Mouse (Mus musculus) v-Abl transformed pro-B cells (cell line): ENCODE measurements around the gene Zfp503.

ENCODE experiments used
- in situ Hi-C, 2 experiments: fragments of 400-800 bp; cut with MboI; formaldehyde crosslinking; loops; one replicate each; pipeline ENCODE4 v1.15.1; 2025; ENCODE audit not compliant: unreplicated experiment in 2 of 2

The Zfp503 gene

DNA sequence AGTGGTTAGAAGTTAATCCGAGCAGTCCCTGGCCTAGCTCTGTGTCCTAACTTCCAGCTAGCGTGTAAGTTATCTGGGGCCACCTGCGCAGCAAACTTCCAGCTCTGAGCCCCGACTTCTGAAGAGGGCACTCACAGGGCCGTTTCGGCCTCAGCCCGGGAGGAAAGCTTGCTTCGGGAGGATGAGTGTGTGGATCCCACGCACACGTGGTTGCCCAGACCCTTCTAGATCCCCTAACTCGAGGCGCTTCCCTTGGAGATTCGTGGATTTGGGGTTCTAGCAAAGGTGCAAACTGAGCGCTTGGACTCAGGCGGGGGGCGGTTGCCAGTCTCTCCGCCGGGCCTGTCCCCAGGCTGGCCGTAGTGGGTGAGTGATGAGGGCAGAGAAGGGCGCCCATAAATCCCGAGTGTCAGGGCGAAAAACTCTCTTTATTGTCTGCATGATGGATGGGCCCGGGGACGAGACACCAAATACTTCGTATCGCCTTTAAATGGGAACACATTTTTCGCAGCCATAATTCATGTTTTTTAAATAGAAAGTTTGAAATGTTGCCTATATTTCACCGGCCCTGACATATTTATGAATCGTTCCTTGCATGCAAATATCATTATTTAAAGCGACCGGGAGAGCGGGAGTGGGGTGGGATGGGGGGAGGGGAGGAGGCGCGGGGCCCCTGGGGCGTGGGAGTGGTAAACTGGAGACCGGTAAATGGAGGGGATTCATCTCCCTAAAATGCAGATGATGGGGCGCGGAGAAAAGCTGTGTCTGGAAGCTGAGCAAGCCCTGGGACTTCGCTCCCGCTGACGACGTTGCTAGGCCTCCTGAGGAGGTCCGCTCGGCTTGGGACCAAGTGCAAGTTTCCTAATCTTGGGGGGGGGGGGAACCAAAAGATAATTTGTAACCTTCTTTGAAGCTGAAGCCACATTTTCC is 4.9 kb upstream of the Zfp503 start:
- in situ Hi-C loops = no loop called here

DNA sequence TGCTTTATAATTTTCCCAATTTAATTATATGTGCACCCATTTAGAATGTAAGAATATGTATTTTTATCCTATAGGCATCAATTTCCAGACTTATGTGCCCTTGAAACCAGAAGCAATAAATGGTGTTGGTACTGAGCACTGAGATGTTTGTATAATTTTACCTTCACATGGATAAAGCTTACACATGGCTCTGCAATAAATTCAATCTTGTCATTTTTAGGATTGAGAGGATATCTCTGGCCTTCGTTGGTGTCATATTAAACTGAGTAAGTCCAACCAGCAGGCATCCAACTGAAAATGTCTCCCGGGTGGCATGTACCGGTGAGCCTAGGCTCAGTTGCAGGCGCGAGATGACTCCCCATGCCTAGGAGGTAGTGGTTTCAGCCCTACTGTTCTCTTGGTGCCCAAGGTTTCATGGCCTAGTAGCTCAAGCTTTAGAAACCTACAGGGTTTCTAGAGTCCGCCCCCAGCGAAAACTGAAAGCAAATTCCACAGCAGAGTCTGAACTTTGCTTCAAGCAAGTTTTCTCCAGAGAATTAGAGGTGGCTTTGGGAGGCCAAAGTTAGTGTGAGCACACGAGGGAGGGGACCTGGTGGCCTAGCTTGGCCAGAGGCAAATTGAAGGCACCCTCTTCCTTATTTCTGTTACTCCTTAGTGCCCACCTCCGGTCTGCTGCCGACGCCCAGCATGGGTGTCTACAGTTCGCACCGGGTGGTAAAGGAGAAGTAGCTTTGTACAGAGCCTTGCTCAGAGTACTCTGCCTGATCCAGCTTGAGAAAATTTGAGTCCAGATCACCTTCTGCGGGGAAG is 4.1 kb upstream of the Zfp503 start:
- in situ Hi-C loops = no loop called here

DNA sequence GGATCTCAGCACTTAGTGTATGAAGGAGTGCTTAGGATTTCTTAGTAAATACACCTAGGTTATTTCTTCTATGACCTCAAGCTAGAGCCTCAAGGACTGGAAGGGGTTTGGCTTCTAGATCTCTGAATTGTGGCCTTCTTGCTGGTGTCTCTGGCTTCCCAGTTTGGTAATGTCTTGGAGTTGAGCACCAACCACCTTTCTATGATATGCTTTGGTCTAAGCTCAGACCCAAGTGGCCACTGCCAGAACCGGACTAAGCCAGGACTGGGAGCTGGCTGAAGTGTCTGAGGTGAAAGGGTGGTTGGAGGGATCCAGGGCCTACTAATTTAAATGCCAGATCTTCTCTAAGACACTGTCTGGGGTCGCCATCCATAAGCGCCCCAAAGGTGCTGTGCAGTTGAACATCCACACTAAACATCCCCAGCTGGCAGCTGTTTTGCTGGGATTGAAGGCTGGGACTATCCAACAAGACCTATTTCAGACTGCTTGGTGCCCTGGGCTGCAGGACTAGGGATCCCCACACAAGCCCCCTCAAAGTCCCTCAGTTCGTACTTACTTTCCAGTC is 3.0 kb upstream of the Zfp503 start:
- in situ Hi-C loops = no loop called here

DNA sequence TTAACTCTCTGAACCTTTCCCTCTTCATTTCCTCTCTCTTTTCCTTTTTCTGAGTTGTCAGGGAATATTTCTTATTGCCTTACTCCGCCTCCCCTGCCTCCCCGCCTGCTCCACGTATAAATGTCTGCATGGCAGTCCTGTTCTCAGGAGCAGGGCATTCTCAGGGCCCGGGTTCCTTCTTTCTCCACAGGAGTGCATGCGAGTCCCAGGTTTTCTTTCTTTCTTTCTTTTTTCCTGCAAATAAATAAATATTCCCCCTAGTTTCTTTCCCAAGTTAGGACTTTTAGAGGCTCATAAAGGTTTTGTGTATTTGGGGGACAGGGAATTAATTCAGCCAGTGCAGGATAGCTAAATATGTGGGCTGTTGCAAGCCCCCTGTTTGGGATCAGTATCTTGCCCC is 2.5 kb upstream of the Zfp503 start:
- in situ Hi-C loops = no loop called here

DNA sequence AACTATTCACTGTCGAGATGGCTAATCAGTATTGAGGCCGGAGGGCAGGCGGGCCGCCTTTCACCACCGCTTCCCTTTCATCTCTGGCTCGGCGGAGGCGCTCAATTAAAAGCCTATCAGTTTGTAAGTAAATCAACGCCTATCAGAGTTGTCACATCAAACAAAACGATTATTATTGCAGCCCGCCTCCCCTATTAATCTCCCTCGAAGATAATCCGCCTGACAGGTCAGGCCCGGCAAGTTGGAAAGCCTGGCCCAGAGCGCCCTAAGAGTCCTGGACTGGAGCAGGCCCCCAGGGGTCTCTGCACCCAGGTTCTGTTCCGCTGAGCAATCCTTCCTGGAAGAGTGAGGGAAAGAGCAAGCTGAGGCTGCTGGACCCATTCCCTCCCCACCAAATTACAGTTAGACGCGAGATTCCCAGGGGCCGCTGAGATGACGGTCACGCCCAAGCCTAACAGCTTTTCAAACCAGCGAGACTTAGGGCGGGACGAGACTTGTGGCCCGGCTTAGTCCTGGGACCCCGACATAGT is 1.9 kb upstream of the Zfp503 start:
- in situ Hi-C loops = no loop called here

DNA sequence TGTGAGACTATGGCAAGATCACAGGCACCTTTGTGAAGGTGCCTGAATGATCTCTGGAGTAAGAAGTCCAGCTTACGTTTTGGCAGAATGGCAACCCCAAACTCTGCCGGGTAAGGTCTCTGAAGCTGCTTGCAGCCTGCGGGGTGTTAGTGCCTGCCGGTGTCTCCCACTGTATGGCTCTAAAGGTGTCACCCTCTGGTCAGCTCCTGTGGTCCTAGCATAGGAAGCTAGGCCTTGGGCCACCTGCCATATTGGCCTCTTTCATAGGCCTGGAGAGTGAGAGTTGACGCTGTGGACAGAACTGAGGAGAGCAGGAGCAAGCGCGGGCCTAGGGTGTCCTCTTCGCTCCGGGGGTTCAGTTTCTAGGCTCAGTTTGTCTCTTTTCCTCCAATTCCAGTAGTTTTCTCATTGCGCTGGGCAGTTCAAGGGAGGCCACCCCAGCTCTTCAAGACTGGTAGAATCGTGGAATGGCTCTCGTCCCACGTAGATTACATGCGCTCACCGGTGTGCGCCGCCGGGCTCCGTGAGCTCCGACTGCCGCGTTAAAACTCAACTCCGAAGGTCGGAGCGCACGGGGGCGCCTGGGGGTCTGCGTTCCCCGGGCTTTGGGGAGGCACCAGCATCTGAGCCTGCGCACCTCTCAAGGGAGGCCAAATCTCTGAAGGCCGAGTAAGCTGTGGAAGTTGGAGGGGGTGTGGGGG is 1.1 kb upstream of the Zfp503 start:
- in situ Hi-C loops = no loop called here

DNA sequence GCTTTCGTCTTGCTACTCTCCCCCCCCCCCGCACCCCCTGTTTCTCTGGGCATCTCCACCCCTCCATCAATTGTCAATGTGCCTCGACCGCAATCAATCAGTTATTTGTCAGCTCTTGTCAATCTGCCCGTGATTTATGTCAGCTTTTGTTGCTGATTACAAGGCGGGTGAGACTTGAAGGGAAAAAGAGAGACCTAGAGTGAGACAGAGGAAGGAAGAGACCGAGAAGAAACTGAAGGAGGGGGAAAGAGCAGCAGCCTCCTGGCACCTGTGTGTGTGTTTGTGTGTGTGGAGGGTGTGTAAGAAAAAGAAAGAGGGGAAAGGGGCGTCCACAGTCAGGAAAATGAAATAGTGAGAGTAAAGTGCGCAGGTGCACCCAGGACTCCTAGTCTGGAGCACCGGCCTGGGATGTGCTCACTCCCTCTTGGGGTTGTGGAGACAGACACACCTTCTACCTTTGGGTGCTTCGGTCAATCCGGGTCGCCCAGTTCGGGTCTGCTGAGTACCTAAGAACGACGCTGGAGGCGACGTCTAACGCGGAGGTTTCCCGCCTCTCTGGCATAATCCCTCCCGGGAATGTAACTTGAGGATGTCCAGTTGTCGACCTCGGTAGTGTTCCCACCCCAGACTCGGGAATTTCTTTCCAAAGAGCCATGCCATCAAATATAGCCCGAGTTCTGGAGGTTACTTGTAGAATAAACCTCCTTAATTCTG is 667 bp downstream of the Zfp503 start:
- in situ Hi-C loops = no loop called here

DNA sequence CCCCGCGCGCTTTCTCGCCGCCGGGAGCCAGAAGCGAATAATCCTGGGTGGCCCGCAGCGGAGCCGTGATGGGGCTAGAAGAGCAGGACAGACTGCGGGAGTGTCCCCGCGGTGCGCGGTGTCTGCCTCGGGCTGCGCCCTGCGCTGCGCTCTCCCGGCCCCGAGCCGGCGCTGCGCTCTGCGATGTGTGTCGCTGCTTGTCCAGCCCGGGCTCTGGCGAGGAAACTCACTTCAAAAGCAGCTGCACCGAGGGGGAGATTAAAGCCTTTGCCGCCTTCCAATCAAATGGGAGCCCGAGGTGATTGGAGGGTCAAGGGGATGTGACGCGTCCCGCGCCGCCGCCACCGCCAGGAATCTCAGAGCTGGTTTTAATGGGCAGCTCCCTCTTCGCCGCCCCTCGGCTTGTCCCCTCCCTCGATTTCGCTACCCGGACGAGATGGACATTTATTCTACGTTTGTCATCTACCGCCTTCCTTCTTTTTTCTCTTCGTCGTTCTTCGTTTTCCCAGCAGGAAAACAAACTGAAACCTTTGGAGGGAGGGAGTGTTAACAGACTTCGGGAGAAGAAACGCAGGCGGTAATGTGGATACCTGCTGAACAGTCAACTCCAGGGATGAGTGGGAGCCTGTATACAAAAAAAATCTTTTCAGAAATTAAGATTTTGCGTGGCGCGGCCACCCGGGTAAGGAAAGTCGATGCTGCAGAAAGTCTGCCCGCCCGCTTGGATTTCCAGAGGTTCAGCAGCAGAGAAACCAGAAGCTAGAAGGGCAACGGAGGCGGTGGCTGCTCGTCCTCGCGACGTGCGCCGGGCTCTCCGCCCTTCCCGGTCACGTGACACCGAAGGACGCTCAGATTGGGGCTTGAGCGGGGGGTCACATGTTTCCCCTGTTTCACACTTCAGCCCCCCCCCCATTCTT is 1.5 kb downstream of the Zfp503 start:
- in situ Hi-C loops = no loop called here

DNA sequence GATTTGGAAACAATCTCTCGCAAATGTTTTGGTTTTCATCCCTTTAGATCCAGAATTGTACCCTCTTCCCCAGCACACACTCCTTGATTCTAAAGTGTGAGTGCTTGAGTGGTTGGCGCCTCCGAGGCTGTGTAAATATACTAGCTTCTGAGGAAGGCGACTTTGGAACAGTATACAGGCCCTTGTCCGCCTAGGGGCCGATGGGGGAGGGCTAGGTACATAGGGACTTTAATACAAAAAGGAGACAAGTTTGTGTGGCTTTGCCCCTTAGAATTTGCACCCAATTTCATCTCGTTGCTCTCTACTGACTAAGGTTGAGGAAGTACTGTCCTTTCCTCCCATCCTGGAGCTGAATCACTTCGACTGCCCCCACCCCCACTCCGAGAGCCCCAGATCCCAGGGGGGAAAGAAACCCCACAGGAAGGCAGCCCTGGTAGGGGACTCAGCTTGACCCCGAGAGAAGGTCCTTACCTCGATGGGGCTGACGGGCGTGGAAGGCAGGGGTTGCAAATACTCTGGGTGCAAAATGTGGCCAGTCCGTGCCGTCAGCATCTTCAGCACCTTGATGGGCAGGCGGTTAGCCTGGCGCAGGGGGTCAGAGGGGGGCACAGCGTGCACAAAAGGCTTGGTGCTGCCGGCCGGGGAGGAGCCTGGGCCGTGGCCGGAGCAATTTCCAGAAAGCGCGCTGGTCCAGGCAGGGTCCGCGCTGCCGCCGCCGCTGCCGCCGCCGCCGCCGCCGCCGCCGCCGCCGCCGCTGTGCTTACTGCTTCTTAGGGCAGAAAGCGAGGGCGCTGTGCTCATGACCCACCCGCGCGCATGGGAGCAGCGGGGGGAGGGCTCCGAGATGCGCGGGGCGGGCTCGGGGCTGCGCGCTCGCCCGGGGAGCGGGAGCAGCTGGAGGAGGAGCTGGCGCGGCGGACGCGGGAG is 2.4 kb downstream of the Zfp503 start:
- in situ Hi-C loops = no loop called here

DNA sequence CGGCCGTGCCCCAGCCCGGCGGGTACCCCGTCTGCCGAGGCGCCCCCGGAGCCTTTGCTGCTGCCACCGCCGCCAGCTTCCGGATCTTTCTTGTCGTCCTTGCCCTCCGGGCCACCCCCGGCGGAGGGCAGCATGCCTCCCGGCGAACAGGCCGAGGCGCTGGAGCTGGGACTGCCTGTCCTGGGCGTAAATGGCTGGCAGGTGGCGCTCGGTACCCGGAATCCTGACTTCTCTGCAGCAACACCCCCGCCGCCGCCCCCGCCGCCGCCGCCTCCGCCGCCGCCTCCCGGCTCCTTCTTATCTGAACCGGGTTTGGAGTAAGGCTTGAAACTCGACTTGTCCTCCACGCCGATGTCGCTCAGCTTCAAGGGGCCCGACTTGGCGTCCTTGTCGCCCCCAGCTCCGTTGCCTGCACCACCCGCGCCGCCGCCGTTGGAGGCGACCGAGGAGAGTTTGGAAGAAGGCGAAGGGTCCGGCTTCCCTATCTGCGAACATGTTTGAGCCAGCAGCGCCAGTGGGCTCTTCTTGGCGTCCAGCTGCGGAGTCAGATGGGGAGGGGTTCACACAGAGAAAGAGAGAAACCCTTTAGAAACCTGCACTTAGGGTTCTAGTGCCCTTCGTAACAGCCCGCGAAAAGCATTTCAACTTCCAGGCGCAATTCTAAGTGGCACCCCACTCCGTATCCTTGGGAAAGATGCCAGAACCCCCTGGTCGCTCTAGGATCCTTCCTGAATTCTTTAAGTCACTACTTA is 3.2 kb downstream of the Zfp503 start:
- in situ Hi-C loops = no loop called here

DNA sequence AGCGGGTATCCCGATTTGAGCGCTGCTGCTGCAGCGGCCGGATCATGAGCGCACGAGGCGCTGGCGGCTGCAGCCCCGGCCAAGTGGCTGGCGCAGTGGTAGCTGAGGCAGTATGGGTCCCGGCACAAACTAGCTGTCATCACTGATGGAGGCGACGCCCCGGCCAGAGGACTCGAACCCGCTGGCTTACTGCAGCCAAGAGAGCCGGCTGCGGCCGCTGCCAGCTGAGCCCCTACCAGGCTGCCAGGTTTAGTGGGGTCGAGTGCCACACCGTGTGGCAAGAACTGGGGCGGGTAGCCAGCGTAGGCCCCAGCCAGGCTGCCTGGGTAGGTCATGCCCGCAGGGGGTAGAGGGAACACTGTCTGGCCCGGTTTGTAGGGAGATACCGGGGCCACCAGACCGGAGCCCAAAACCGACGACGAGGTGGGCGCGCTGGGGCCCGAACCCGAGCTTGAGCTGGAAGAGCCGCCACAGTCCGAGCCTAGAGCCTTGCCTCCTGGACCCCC is 3.9 kb downstream of the Zfp503 start:
- in situ Hi-C loops = no loop called here

DNA sequence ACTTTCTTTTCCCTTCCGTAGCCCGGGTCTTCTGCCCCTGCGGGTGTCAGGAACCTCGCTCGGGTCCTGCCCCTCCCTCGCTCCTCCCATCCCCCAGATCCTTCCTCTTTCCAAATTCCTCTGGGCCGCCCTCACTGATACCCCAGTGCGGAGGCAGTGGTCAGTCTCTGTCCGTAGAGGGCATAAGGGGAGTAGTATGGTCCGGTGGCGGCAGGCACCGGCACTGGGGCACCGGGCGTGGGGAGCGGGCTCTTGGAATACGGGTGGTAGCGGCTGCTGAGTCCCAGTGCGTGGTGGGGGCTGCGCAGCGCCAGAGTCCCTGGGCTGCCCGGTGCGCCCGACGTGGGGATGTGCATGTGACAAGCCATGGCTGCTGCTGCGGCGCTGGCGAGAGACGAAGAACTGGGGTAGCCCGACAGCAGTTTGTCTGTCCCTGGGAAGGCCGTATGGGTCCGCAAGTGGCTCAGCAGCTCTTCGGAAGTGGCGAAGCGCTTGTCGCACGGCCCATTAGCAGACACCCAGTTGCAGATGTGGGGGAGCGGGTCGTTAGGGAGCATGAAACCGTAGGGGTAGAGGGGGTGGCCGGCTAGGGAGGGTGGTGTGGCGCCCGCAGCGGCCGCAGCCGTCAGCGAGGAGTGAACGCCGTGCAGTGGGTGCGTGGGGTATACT is 4.5 kb downstream of the Zfp503 start:
- in situ Hi-C loops = no loop called here

DNA sequence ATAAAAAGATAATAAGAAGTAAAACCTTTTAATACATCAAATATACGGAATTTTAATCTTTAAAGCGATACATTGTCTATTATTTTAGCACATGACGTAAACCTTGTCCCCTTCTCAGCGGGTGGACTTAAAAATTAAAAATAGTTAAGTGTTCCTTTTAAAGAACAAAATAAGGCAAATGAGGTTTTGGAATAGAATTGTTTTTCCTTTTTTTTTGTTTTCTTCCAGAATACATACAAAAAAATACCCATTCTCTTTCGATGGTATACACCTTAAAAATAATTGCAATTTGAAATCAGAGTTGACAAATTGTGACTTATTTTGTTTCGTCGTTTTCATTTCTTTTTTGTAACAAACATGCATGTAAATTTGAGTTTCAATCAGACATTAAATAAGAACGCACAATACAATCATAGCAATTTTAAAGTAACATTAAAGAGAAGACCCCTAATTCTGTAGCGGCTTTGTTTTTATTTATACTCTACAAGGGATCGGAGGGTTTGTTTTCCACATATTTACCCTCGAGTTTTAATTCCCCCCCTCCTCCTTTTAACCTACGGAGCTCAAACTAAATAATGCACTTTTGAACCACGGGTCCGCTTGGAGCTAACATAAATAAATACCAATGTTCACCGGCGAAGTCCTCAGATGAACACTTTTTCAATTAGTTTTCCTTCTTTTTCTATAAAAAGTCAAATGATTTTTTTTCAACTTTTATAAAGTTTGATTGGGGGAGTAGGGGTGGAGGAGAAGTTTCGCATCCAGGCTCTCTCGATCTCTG is 5.3 kb downstream of the Zfp503 start:
- in situ Hi-C loops = no loop called here

DNA sequence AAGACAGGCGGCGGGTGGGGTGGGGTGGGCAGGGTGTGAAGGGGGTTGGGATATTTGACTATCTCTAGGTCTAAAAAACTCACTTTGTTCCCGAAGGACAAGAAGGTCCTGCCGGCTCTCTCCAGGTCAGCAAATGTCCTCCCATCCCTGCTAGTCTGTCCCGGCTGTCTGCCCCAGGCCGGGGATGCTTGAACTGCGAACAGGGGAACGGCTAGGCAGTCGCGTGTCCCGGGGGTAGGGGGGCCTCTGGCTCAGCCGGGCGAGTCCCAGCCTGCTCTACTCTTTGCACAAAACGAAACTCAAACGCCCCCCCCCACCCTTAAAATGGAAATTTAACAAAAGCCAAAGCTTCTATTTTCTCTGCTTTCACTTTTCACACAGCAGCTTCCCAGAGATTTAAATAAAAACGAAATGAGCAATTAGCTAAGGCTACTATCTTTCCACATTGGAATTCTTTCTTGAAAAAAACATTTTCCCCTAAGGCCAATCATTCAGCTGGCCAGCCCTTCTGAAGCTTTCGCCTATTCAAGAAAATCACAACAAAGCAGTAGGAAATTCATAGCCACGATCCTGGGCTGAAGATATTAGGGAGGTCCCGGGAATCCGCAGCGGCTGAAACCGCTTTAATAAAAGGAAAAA is 6.0 kb downstream of the Zfp503 start:
- in situ Hi-C loops = no loop called here

DNA sequence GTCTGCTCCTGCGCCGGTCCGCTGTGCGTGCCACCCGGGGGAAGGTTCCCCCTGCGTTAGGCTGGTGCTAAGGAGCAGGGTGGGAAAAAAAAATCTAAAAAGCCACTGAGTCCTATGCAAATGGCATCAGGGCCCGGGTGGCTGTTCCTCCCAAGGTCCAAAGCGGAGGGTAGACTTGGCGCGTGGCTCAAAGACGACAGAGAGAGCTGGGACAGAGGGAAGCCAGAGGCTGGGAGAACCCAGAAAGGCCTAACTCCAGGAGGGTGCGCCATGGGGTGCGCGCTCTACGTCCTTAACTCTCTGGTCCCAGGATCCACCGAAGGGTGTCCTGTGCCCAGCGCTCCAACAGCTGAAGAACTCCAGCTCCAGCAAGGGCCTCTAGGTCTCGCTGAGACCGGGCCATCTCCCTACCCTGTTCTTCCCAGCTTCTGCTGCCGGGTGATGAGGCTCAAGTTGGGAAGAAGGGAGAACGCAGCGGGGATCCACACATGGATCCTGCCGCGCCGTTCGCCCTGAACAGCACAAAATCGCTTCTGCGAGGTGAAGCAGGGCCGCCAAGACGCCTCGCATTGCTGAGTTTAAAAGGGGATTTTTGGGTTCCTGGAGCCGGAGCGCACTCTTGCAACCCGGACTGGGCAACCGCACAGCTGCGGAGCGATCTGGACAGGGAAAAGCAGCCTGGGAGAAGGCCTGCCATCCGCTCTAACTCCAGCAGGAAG is 6.7 kb downstream of the Zfp503 start:
- in situ Hi-C loops = no loop called here
